Mouse (Mus musculus) heart, postnatal 36 days (tissue): ENCODE data around the gene Fgfr1op2. TPM values are rescaled to one million over a fixed set of nuclear protein-coding genes. Genes with fewer than 3 reads are reported as not detected.
"Not testable (repeated sequence)": the region's sequence is repeated elsewhere in the genome, so short reads cannot be mapped to it uniquely, and the experiment has no call there.

Experiments used
- DNase-seq, 2 experiments: peaks; one replicate each; pipeline ENCODE4 v3.0.0; 2021 to 2022
- intact Hi-C: fragments of 180-260 bp; cut with DNase I; formaldehyde crosslinking; loops from one replicate; pipeline ENCODE4 v1.15.1; 2025
- total RNA-seq, 2 experiments: library from RNA; stranded (reverse); gene quantifications; 2 replicates each; pipeline ENCODE4 v1.2.3; 2021

Fgfr1op2 gene
- total RNA-seq = 10 to 100 TPM; 65.1 to 73.0 TPM

DNA sequence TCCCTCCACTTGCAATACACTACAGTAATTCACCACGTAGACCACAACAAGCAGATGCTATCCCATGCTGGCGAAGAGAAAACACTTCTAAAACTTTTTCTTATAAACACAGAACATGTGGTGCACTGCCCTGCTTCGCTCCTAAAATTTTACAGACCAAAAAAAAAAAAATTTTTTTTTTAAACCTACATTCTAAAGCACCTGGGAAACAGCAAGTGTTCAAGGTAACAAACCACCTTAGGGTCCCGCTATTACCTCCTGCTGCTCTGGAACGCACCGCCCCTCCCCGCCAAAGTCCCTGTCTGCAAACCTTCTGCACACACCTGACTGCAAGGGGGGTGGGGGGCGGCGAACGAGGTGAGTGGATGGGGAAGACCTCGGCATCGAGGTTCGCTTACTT is at the start of gene Fgfr1op2:
TSS of gene Fgfr1op2 (plus strand) at position 301 of the 400 bp plus-strand sequence.
- no peak for DNase-seq
- intact Hi-C loops = loop anchor here (2.0 to 10.0 kb wide), 3 partner anchors 74 to 162 kb away; partner anchors contain the start of gene Itpr2

DNA sequence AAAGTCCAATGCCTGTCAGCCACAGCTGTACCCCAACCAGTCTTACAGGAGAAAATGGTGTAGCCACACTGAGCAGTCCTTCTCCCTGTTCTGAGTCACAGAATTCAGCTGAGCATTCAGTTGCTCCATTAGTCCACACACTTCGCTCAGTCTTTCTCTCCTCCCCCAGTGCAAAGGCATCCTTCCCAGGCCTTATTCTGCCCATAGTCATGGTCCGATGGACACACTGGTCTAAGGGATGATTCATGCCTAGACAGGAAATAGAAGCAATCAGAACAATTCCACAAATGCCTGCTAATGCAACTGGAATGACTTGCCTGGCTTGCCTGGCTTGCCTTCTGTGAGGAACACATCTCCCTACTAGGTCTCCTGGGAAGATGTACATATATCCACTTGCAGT is 49.5 kb upstream of the Fgfr1op2 start:
- DNase-seq = no peak
- intact Hi-C loops = no loop called here

DNA sequence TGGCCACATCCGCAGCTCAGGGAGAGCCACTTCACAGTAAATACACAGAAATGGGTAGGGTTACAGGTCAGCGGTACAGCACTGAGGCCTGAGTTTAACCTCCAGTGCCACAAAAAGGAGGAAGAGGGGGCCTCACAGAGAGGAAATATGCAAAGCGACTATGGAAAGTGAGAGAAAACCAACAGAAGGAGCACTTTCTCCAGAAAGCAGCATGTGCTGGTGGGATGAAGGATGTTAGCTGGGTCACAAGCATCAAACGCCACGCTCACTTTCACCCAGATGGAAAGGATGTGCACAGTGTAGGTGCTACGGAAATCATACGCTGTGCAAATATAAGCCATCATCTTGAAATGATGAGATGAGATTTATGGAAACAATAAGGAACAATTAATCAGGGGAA is 46.6 kb upstream of the Fgfr1op2 start:
- DNase-seq = no peak
- intact Hi-C loops = no loop called here

DNA sequence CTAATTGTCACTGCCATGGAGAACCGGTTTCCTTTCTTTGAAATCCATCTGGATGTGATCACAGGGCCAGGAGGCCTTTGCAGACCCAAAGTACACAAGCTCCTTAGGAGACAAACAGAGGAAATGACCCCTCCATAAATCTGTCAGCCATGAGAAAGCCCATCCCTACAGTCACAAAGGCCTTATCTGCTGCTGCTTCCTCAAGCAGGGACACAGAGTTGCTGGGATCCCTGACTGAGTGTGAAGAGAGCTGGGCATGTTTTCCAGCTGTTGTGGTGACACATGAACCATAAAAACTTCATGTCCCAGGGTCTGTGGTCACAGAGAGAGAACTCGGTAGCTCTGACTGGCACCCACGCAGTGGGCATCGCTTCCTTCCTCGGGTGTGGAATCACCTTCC is 46.2 kb upstream of the Fgfr1op2 start:
- peak in 1 of 2 experiments; percentile 16 for DNase-seq

DNA sequence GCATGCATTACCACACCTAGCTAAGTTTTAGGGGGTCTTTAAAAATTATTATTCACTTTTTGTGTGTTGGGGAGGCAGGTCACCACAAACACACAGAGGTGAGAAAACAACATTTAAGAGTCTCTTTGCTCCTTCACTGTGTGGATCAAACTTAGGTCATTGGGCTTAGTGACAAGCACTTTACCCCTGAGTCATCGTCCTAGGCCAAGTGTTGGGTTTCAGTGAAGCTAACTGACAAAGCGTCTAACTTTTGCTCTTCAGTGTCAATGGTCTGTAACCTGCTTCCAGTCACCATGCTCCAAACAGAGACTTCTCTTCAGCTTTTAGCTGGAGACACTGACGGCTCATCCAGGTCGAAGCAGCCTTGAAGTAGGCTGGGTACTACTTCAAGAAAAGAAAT is 43.9 kb upstream of the Fgfr1op2 start:
- DNase-seq = no peak
- intact Hi-C loops = no loop called here

More for the DNA sequence above, 46.2 kb upstream of the Fgfr1op2 start:
- intact Hi-C loops = no loop called here

DNA sequence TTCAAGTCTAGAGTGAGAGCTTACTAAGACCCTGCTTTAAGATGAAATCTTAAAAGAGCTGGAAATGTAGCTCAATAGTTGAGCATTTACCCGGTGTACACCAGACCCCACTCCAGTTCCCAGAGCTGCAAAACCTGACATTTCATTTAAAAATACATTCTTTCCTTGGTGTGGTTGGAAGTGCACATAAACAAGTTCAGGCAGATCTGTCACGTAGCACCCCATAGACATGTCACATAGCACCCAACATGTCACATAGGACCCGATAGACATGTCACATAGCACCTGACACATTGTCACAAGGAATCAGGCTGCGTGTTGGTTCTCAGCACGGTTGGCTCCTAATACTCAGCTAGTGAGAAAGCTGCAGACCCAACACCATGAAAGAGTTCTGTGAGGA is 41.5 kb upstream of the Fgfr1op2 start:
- intact Hi-C loops = no loop called here
- DNase-seq = no peak

DNA sequence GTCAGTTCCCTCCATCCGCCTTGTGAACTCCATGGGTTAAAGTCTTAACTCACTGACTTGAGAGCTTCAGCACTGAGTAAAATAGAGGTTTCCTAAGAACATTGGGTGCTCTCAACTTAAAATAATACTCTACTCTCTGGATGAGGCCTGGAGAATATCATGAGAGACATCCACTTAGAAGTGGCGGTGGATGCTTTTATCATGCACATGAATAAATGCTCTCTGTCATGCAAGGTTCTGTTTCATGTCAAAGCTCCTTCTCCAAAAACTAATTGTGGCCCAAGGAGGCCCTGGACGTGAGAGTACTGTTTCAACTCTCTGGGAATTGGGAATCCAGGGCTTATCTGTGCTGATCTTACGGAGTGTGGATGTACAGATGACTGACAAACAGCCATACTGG is 39.9 kb upstream of the Fgfr1op2 start:
- no peak for DNase-seq
- intact Hi-C loops = no loop called here

DNA sequence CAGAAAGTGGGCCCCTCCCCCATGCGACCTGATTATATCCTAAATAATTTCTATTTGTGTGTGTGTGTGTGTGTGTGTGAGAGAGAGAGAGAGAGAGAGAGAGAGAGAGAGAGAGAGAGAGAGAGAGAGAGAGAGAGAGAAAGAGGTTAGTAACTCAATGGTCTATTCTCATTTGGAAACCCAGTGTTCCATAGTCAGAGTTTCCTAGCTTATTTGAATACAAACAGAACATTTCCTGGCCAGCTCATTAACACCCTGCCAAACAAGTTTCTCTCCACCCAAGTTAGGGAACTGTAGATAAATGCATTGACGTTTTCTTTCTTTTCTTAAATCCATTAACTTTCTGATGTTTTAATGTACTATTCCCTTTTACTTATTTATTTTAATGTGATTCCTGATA is 38.9 kb upstream of the Fgfr1op2 start:
- DNase-seq = no peak
- intact Hi-C loops = no loop called here

DNA sequence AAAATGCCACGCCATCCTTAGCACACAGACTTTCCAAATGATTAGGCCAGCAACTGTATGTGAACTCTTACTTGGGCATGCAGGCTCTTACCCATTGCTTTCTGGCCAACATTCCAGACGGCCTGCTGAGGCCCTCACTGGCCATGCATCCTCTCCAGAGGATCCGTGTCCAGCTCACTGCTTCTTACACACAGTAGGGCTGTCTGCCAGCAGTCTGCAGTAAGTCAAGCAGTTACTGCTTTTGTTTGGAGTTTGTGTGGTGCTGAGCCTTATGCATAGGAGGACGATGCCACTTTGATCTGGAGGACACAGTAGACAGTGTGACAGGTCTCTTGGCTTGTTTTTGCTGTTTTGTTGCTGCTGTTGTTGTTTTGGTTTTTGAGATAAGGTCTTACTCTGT is 38.3 kb upstream of the Fgfr1op2 start:
- peak in 1 of 2 experiments; percentile 19 for DNase-seq
- intact Hi-C loops = no loop called here

DNA sequence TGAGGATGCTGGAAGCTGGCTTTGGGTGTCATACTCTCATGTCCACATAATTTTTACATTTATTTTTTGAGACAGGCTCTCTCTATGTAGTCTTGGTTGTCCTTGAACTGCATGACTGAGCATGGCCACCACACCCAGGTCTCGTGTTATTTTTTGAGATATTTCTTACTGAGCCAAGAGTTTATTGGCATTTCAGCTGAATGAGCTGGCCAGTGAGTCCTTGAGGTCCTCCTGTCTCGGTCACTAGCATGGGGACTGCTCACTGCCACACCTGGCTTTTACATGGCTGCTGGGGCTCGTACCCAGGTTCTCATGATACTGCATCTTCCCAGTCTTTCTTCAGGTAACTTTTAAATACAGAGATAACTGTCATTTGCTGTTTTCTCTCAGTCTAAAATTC is 36.6 kb upstream of the Fgfr1op2 start:
- intact Hi-C loops = no loop called here
- DNase-seq = no peak

DNA sequence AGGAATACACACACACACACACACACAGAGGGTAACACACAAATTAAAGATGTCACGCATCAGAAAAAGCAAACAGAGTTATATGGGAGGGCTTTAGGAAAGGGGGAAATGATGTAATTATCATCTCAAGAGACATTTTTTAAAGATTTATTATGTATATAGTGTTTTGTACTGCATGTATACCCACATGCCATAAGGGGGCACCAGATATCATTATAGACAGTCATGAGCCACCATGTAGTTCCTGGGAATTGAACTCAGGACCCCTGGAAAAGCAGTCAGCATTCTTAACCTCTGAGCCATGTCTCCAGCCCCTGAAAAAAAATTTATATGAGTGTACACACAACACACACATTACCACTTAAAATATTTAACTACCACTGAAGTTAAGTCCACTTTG is 32.4 kb upstream of the Fgfr1op2 start:
- intact Hi-C loops = loop anchor here (1.0 kb wide), 1 partner anchor 42 kb away; the partner anchor contains the start of gene Itpr2

DNA sequence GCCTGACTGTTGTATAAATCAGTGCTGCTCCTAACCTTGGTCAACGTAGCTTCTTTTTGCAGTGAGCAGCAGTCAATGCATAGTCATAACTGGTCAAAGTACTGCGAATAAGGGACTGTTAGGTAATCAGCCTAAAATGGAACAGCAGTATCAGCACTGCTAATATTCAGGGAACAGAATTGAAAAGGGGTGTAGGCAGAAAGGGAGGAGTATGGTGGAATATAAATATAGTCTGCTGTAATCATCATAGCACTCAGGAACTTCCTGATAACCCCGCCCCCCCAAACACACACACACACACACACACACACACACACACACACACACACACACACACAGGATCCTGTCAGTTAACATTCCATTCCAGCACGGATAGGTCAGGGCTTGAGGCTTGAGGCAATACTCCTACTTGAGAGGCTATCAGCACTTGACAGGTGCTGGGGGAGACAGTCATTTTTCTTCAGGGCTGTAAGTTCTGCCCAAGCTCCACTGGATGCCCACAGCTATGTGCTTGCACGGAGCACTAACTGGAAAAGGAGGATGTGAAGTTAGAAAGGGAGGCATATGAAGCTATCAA is 31.6 kb upstream of the Fgfr1op2 start:
- intact Hi-C loops = loop anchor here (1.0 kb wide), 1 partner anchor 43 kb away; the partner anchor contains the start of gene Itpr2
- peak in 1 of 2 experiments; percentile 4 for DNase-seq

More for the DNA sequence above, 32.4 kb upstream of the Fgfr1op2 start:
- DNase-seq = no peak

DNA sequence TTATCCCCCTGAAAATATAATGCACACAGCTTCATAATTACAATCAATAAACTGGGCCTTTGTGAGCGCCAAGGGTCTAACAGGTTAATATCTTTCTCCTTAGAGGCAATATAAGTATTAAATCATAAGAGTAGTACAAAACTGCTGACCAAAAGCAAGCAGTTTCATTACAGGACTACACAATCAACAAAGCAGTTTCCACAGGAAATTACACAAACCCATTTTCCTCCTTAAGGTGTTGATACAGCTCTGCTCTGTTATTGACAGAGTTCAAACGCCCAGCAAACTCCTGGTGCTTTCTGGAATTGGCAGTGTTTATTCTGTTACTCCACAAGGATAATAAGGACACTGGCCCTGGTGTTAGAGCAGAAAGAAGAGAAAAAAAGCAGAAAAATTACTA is 26.6 kb upstream of the Fgfr1op2 start:
- intact Hi-C loops = no loop called here

DNA sequence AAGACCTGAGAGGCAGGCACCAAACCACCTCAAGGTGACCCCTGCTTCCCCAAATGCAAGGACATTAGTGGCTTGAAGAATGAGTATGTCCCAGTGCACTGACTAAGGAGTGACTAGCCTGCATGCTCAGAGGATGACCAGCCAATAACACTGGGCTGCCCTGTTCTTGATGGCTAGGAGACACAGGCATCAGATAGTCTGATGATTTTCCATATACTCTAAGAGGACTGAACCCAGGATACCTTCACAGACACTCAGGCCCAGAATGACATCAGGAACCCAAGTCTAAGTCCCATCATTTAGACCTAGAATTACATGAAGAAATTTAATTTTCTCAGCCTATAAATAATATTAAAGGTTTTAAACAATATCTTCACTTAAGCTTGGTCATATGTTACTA is 25.7 kb upstream of the Fgfr1op2 start:
- intact Hi-C loops = no loop called here
- no peak for DNase-seq

More for the DNA sequence above, 26.6 kb upstream of the Fgfr1op2 start:
- DNase-seq = no peak

DNA sequence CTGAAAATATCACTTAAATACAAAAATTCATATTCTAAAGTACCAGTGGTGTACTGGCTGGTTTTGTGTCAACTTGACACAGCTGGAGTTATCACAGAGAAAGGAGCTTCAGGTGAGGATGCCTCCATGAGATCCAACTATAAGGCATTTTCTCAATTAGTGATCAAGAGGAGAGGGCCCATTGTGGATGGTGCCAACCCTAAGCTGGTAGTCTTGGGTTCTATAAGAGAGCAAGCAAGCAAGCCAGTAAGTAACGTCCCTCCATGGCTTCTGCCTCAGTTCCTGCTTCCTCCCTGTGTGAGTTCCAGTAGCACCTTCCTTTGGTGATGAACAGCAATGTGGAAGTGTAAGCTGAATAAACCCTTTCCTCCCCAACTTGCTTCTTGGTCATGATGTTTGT is 14.5 kb upstream of the Fgfr1op2 start:
- DNase-seq, intact Hi-C loops: not testable (repeated sequence)

DNA sequence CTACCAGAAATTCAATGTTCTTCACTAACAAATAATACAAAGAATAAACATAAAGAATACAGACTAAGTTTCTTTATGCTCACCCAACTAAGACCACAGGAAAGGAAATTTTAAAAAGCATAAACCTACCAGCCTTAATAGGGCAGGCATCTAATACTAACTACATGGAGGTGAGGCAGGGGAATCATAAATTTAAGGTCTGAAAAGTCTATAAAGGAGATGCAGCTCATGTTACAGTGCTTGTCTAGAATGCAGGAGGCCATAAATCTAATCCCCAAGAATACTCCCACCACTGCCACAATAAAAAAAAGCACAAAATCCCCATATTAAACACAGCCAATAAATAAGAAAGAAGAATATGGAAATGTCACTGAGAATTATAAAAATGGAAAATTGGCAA is 4.9 kb upstream of the Fgfr1op2 start:
- intact Hi-C loops = loop anchor here (10.0 kb wide), 1 partner anchor 157 kb away; no protein-coding TSS in a partner anchor
- DNase-seq = no peak

DNA sequence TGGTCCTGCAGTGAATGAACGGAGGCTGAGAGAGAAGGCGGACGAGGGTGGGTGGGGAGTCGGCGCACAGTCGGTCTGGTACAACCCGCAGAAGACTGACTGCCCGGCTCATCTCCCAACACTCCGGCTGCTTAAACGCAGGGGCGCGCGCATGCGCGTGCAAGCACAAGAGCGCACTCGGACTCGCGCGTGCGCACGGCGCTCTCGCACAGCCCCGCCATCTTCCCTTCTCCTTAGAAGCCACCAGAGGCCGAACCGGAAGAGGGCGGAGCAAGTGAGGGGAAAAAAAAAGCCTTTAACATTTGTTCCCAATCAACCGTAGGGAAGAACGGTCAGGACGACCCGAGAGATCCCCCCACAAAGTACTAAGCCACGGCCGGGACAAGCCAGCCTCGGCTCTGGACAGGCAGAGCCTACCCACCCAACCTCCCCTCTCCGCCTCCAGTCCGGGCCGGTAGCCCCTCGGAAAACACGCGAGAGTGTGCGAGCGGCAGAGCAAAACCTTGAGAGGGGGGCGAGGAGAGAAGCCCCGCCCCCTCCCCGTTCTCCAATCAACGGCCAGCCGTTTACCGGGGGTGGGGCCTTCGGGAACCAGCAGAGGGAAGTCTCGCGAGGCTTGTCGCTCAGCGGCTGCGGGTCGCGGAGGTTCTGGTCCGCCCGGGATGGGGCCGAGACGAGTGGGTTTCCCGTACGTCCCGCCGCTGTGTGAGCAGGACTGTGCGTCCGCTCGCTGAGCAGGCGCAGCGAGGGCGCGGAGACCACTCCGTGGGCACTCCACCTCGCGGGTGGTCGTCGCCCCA is 507 bp downstream of the Fgfr1op2 start, which contains the start of gene Ints13:
TSS of gene Ints13 (minus strand) at position 526 of the 800 bp plus-strand sequence.
- DNase-seq = peak; percentile 95 to 97
- intact Hi-C loops = loop anchor here (2.0 to 10.0 kb wide), 4 partner anchors 57 to 163 kb away; partner anchors contain the start of gene Itpr2

DNA sequence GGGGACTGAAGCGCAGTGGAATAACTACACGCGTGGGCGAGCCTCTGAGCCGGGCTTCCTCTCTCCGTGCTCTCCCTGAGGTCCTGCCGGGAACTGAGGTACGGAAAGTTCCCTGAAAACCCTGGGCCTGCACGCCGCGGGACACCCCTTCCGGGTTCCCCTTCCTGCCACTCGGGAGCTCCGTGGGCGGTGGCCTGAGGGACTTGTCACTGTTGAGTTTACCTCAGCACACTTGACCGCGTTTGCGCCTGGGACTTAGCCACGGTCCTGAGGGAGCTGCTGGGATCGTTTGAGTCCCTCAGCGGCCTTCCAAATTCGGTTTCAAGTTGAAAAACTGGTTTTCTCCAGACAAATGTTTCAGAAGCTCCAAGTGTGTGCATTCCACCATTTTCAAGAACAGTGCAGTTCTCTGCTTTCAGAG is 1.1 kb downstream of the Fgfr1op2 start:
- intact Hi-C loops = loop anchor here (2.0 to 10.0 kb wide), 3 partner anchors 57 to 163 kb away; no protein-coding TSS in a partner anchor
- peak in 1 of 2 experiments; percentile 71 for DNase-seq

DNA sequence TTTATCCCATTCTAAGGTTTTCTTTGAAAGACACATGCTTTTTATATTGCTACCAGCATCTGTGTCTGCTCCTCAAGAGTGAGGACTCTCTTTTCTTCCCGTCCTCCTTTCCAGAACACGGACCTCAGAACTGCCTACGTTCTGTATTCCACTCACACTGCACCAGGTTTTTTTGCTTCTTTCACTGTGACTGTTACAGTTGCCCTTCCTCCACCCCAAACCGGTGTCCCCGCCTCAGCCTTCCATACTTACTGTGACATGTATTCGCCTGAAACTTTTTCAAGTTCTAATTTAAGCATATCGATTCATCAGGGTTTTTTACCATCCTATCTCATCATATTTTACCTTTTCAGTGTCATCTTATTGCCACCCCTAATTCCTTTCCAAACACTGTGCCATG is 1.6 kb downstream of the Fgfr1op2 start:
- intact Hi-C loops = loop anchor here (2.0 to 10.0 kb wide), 3 partner anchors 56 to 164 kb away; no protein-coding TSS in a partner anchor

DNA sequence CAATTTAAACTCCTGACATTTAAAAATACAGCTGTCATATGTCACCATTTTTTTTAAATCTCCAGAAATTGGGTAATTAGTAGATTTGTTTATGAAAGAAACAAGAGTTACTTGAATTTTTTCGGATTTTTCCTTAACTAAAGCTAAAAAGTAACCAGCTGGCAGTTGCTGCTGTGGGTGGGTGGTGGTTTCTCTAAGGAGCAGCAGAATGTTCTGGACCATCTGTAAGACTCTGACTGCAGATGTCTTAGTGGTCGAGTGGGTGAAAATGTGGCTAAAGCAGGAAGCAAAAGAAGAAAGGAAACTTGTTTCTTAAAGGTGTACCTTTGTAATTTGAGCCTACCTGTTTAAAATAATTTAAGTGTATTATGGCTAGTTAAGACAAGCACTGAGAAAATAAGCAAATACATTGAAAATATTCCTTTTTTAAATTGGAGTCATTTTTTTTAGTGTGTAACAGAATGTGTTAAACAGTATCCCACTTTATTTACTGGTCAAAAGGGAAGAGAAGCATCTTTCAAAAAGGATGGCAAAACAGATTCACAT is 3.5 kb downstream of the Fgfr1op2 start:
- intact Hi-C loops = no loop called here
- no peak for DNase-seq

More for the DNA sequence above, 1.6 kb downstream of the Fgfr1op2 start:
- peak in 1 of 2 experiments; percentile 13 for DNase-seq
